Mouse (Mus musculus) c-Kit-negative CD71-positive TER-119-positive erythroid progenitor cells, embryonic 14.5 days (primary cell): Measurements from ENCODE around the gene Mocs1.

ENCODE experiments used
- DNase-seq: peaks from one replicate; pipeline ENCODE4 v3.0.0-alpha.2; 2013; ENCODE audit warnings: low read depth, low spot score

Gene Mocs1

DNA sequence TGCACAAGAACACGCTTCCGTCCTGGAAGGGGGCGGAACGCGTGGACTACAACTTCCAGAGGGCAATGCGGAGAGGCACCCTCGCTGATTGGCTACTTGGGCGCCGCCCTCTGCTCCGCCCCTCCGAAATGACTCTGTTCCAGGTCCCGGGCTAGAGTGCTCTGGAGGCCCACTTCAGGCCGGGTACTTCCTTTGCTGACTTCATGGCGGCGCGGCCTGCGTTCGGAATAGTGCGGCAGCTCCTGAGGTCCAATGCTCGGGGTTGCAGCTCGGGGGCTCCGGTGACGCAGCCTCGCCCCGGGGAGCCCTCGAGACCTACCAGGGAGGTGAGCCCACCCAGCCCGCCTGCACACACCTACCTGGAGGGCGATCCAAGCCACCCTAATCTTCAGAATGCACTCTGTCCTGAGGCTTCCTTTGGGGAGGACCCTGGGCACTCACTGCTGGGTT, at the start of gene Mocs1:
TSS of gene Mocs1 (plus strand) at position 124 of the 450 bp plus-strand sequence.
- peak; percentile 84 for DNase-seq

DNA sequence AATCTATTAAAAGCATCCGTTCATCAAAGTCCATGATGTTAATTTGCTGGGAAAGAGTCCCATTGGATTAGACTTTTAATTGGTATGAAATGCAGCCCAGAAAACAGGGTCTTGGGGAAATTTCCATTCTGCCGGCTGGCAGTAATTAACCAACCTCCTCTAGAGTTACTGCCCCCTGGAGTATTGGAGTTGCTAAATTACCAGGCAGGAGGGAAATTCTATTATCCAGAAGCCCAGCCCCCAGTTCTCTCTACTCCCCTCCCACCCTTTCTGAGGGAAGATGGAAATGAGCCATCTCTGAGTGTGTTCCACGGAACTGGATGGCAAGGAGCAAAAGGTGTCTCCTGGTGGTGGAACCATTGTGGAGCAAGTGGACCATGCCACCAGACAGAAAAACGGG, 48.5 kb upstream of the Mocs1 start:
- no peak for DNase-seq

DNA sequence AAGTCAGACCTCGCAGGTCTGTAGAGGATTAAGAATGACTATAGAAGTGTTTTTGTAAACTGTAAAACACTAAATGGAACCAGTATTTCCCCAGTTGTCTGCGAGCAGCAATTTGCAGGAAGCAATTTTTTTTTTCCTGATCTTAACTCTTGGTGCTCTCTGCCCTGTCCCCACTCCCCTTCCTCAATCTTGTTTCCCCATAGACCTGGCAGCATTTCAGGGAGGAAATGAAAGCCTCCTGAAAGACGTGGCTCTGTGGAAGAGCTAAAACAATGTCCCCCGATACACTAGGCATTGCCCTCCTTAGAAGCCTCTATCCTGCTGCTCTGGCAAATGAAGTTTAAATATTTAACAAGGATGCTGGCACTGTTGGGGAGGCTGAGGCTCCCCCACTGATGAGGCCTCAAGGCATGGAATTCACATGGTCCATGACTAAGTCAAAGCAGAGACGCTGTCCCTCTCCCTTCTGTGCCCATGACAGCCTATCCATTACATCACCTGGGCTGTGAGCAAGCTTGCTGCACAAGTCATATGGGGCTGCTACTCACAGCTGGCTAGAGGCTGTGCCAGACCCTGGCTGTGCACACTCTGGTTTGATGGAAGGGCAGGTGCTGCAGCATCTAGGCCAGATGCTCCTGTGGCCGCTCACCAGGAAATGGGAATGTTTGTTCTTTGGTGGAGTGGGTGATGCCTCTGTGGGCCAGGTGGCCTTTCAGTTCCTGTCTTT, 43.8 kb upstream of the Mocs1 start:
- no peak for DNase-seq

DNA sequence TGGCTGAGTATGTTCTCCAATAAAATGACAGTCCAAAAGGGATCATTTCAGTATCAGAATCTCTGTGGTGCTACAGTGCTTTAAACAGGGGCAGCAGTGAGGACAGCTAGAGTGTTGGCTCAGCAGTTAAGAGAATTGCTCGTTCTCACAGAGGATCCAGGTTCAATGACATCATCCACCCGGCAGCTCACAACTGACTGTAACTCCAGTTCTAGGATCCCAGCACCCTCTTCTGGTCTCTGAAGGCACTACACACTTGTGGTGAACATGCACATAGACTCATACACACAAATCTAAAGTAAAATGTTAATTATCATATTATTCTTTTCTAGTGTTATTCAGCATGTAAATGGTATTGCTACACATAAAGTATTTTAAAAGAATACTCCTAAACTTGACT, 40.4 kb upstream of the Mocs1 start:
- DNase-seq, result no peak

DNA sequence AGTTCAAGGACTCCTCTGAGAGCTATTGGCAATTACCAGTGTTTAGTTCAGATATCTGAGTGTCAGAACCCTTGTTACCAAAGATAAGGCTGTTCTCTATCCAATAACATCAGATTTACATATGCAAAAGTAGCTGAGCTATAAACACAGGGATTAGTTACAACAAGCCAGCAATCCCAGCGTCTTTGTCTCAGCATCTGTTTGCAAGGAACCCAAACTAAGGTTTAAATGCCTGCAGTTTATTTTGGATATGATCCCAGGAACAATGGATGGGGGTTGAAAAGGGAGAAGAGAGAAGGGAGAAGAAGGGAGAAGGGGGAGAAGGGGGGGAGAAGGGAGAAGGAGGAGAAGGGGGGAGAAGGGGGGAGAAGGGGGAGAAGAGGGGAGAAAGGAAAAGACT, 35.4 kb upstream of the Mocs1 start:
- DNase-seq, result no peak

DNA sequence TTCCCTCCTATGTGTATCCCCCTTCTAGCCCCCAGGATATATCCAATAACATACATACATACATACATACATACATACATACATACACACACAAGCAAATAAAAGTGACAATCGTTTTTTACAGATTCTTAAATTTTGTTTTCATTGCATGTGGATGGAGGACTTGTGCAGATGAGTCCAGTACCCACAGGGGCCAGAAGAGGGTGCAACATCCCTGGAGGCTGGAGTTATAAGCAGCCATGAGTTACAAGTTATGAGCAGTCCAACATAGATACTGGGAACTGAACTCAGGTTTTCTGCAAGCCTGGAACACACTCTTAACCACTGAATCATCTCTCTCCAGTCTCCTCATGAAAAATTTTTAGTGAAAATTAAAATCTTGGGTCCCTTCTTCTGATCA, 33.3 kb upstream of the Mocs1 start:
- no peak for DNase-seq

DNA sequence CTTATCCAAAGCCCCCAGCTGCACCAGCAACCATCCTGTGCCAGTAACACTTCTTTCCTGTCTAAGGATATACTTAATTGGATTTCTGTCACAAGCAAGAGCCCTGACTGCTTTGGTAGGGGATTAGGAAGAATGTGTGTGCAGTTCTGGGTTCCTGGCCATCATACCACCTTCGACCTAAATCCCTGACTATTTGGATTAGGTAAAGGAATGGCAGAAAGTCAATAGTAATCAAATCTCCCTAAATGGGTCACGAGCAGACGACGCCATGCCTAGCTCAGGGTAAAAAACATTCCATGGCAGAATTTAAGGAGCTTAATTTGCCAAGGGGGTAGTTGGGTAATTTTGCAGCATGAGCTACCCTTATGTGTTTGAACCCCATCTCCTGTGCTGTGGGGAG, 28.6 kb upstream of the Mocs1 start:
- DNase-seq, result no peak

DNA sequence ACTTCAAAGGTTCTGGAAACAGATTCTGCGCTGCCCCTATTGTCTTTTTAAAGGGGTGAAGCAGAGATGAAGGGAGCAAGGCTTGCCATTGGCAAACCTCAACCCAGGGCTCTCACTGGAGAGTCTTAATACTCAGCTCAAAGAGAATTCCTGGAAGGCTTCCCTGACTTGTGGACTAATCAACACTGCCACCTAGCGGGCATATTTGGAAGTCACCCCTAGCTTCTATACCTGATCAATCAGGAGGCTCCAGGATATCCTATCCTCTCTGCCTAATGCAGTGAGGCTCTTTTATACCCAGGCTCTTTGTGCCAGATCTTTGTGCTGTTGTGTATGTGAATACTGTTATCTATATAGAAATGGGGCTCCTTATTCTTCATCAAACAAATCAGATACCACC, 28.0 kb upstream of the Mocs1 start:
- DNase-seq, result peak; percentile 44

DNA sequence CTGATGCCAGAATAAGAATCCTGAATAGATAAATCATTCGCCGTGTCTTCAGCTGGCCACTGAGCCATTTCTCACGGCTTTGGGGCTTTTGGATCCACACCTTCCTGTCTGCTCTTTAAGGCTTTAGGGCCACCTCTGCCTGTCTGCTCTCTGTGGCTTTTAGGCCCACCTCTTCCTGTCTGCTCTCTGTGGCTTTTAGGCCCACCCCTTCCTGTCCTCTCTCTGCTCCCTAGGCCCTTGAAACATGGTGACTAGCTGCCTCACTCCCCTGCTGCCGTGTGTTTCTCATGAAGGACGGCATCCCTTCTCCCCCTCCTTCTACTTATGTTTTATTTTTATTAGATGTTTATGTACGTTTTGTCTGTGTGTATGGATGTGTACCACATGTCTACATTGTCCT, 25.0 kb upstream of the Mocs1 start:
- DNase-seq, result no peak

DNA sequence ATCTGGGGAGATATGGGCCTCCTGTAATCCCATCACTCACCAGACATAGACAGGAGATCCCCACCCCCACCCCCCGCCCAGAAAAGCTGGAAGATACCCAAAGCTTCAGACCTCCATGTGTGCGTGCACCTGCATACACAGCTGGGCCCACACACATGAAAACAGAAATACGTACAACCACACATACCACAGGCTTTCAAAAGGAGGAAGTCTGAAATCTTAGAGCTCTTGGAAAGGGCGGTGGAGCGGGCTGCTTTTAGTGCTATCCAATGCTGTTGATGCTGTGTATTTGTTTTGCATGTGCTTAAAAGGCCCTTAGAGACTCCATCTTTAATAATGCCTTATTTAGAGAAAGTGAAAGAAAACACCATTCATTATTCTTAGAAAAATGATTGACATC, 22.2 kb upstream of the Mocs1 start:
- DNase-seq, result no peak

DNA sequence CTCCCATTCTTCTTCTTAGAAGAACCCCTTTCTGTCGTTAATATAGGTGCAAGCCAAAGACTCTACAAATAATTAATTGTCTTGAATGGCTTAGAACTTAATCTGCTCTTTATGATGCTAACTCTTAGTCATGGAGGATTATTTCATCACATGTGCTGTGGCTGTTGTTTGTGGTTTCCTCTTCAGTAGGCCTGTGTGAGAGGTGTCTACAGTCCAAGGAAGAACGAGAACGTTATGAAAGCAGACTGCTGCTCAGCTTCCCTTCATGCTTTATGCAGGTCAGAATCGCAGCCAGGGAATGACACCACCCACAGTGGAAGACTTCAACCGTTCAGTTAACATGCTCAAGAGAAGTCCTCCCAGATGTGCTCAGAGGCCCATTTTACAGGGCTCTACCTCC, 15.2 kb upstream of the Mocs1 start:
- no peak for DNase-seq

DNA sequence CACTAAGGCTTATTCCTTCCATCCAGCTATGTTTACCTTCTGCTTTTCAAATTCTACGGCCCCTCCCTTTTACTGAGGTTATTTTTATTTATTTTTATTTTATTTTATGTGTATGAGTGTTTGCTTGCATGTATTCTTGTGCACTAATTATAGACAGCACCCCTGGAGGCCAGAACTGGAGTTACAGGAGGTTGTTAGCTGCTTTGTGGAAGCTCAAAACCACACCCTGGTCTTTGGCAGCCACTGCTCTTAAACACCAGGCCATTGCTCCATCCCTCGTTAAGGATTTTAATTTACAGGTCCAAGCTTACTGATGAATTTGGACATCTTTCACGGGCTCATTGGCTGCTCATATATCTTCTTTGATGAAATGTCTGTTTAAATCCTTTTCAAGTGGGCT, 14.6 kb upstream of the Mocs1 start:
- DNase-seq, result no peak

DNA sequence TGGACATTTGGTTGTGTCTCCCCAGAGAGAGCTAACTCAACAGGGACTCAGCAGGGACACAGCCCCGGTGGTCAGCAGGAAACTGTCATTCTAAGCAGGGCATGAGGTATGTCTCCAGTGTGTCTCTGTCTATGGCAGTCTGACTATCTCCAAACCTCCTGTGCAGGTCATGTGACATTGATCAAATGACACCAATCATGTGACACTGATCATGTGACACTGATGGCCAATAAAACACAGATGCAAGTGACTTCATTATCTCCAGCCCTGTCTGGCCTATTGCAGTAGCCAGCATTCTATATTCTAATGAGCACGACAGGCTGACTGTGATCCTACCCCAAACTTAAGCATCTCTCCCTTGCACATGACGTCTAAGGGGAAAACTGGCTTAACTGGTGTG, 11.9 kb upstream of the Mocs1 start:
- no peak for DNase-seq

DNA sequence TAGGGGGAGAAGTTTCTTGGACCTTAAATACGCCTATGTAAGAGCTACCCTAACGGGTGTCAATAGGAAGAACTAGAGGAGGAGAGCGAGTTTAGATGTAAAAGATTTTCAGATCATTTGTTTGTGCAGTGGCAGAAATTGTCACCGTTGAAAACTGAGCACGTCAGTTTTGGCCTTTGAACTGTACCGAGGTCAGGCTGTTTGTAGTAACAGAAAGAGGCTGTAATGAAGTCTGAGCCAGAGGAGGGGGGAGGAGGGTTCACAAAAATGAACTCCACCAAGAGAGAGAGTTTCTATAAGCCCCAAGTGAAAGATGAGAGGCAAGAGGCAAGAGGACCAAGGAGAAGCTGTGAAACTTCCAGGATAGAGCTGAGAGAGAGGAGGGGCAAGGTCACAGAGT, 8.3 kb upstream of the Mocs1 start:
- no peak for DNase-seq

DNA sequence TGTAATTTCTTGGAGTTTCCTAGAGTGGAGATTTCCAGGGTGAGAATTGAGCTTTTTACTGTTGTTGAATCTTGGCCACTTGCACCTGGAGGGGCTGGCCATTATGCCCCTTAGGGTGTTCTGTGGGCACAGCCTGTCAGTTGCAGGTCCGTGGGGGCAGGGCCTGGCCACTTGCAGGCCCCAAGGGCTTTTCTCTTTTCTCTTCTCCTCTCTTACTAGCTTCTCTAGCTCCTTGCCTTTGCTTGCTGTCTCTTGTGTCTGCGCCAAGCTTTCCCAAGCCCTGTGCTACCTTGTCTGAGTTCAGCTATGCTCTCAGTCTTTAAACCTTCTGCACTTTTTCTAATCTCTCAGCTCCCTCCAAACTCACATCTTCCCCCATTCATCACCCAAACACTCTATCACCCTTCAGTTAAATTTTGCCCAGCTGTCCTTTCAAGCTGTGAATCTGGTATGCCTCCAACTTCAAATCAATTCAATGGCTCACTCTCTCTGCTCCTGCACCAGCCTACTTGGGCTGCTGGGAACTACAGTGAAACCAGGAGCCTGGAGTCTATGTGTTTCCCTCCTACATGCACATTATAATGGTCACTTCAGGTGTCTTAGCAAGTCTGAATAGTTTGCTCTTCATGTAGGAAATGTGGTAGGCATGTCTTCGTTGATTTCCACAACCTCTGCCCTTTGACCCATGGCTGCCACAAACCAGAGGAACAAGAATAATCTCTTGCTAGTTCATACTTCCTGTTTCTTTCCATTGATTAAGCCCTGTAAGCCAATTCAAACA, 5.7 kb upstream of the Mocs1 start:
- DNase-seq, result no peak

DNA sequence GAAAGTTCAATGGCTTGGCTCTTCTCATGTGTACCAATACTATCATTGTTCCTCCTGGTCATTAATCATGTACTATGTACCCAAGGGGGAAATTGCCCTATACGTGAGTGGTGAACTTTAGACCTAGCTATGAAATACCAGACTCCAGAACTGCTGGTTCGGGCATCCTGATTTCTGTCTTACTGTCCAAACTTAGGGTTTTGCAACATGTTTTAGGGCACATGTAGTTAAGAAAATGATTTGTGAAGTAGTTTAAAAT, 5.2 kb upstream of the Mocs1 start:
- DNase-seq, result no peak

DNA sequence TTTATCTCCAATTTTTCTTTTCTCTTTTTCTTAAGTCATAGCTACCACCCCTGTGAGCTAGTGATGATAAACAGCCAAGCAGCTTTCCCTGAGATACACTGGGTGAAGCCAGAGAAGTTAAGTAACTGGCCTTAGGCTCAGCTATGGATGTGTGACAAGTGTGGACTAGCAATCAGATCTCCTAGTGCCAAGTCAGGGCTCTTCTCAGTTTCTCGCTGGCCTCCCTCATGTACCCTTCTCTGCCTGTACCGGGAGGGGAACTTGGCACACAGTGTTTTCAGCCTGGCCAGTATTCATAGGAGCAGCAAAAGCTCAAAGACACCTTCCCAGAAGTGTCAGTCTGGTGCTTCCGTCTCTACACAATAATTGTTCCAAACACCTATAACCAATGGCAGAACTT, 4.3 kb upstream of the Mocs1 start:
- DNase-seq, result no peak

DNA sequence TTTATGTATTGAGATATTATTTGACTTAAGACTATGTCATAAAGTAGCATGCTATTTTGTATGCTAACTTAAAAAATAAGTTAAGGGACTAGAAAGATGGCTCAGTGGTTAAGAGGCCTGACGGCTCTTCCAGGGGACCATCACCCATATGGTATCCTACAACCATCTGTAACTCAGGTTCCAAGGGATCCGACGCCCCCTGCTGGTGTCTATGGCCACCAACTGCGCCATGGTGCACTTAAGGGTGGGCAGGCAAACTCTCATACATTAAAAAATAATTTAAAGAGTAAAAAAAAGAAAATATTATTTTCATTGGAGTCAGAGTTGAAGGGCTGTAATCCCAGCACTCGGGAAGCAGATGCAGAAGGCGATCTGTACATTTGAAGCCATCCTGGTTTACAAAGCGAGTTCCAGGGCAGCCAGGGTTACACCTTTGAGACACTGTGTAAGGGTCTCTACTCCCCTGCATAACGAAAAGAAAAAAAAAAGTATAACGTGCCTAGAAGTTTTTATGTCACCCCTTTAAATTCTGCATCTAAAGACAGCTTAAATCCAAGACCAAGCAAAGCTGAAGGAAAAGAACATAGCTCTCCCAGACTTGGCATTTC, 427 bp upstream of the Mocs1 start:
- no peak for DNase-seq

DNA sequence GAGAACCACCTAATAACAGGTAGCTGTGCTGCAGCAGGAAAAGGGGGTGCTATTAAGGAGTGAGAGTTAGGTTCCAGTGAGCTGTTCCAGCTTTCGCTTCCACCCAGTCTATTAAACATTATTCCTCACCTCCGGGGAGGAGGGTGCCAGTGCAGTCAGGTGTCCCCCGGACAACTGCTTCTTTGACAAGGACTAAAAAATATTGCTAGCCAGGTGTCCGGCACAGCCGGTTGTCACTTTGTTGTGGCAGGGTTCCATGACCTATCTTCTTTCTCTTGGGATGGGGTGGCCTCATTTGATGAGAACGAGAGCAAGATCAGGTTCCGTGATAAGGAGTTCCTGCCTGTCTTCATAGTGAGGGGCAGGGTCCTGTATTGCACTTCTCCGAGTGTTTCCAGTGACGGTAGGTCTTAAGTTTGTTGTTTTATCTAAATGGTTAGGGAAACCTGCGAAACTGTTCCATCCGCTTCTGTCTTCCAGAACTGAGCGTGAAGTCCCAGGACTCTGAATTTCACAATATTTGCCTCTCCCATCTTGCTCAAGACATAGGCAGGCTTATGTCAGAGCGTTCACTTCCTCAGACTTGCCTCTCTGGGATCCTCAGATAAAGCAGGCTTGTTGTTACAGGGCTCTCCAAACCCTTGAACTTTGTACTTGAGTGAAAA, 721 bp downstream of the Mocs1 start:
- DNase-seq, result no peak

DNA sequence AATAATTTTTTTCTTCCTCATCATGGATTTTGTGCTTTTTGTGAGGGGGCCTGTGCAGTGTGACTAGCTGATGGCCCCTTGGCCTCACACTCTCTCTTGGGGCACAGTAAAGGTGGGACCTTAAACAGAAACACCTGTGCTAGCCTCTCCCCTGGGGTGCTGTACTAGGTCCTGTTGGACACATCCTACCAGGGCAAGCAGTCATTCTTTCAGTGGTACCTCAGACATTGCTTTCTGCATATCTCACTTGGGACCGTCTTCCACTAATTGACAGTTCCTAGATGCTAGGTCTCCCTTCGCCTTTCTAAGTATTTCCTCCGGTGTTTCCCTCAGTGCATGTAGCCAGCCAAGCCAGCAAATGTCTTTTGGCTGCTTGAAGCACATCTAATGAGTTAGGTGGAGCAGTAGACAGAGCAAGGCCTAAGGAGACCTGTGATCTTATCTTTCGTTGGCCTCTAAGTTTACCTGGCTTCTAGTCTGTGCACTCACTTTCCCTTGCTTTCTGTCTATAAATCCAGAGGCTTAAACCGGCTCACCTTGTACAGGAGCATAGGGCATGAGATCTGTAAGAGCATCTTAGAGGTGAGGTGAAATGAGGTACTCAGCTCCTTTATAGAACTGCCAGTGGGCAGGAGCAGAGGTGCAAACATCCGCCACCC, 1.4 kb downstream of the Mocs1 start:
- no peak for DNase-seq

DNA sequence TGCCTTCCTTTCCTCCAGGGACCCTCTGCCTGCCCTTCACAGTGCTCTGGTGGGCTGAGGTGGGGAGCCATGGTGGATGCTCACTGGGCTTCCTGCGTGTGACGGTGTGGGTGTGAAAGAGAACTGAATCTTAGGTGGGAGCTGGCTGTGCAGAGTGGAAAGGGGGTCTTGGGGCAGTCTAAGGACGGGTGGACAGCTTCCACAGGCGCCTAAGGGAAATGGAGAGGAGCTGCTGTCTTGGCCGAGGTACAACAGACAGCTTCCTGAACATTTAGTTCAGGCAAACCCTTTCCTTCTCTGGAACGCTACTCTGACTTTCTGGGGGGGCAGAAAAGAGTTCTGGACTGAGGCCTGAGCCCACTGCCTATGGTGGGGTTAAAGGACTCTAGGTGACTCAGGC, 2.0 kb downstream of the Mocs1 start:
- no peak for DNase-seq

DNA sequence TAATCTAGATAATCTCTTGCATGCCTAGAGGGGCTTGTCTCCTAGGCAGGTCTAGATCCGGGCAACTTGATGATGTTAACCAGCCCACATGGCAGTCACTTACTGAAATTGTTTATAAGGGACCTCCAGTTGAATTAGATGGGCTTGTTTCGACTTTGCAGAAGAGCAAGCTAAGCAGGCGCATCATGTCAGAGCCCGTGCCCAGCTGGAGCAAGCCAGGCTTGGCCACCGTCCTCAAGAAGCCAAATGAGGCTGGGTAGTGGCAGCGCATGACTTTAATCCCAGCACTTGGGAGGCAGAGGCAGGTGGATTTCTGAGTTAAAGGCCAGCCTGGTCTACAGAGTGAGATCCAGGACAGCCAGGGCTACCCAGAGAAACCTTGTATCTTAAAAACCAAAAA, 3.0 kb downstream of the Mocs1 start:
- no peak for DNase-seq
